Mouse (Mus musculus): ENCODE results near the gene Parp4. TPM values are rescaled to one million over a fixed set of nuclear protein-coding genes. Genes with fewer than 3 reads are reported as not detected.

Parp4 gene
- 10.6 and 24.4 TPM in 2 replicates for total RNA-seq (2017)

- peak; percentile 80 to 87 for ATAC-seq (replicated peaks in 1 of 2; ENCODE audit: insufficient read depth in 1 of 2, low FRiP score in 2 of 2, low TSS enrichment in 1 of 2, low read depth in 1 of 2, poor library complexity in 2 of 2, severe bottlenecking in 2 of 2)
These were observed at the start of gene Parp4, which contains the start of gene Cenpj for GRCm38 (mm10) chr14:56575416-56575815. TSS of gene Parp4 (plus strand) at chr14:56575619. TSS of gene Cenpj (minus strand) at chr14:56575425.

- no peak for ATAC-seq (replicated peaks in 1 of 2; ENCODE audit: insufficient read depth in 1 of 2, low FRiP score in 2 of 2, low TSS enrichment in 1 of 2, low read depth in 1 of 2, poor library complexity in 2 of 2, severe bottlenecking in 2 of 2)
These were observed 44.6 kb upstream of the Parp4 start for GRCm38 (mm10) chr14:56530788-56531187.

GRCm38 (mm10) chr14:56544946-56545345 is 30.5 kb upstream of the Parp4 start:
- no peak for ATAC-seq (replicated peaks in 1 of 2; ENCODE audit: insufficient read depth in 1 of 2, low FRiP score in 2 of 2, low TSS enrichment in 1 of 2, low read depth in 1 of 2, poor library complexity in 2 of 2, severe bottlenecking in 2 of 2)

GRCm38 (mm10) chr14:56545491-56545890 is 29.9 kb upstream of the Parp4 start:
- ATAC-seq (replicated peaks in 1 of 2; ENCODE audit: insufficient read depth in 1 of 2, low FRiP score in 2 of 2, low TSS enrichment in 1 of 2, low read depth in 1 of 2, poor library complexity in 2 of 2, severe bottlenecking in 2 of 2), result no peak; a peak in 1 of 4 replicates

- ATAC-seq (replicated peaks in 1 of 2; ENCODE audit: insufficient read depth in 1 of 2, low FRiP score in 2 of 2, low TSS enrichment in 1 of 2, low read depth in 1 of 2, poor library complexity in 2 of 2, severe bottlenecking in 2 of 2), result no peak
These were observed 24.5 kb upstream of the Parp4 start for GRCm38 (mm10) chr14:56550960-56551359.

GRCm38 (mm10) chr14:56552924-56553323 is 22.5 kb upstream of the Parp4 start:
- ATAC-seq (replicated peaks in 1 of 2; ENCODE audit: insufficient read depth in 1 of 2, low FRiP score in 2 of 2, low TSS enrichment in 1 of 2, low read depth in 1 of 2, poor library complexity in 2 of 2, severe bottlenecking in 2 of 2), result 0 out of 4 replicates have a peak, but pooled peaks of 1 of the 2 experiments have one; percentile 42

- no peak for ATAC-seq (replicated peaks in 1 of 2; ENCODE audit: insufficient read depth in 1 of 2, low FRiP score in 2 of 2, low TSS enrichment in 1 of 2, low read depth in 1 of 2, poor library complexity in 2 of 2, severe bottlenecking in 2 of 2)
These were observed 22.1 kb upstream of the Parp4 start for GRCm38 (mm10) chr14:56553331-56553730.

GRCm38 (mm10) chr14:56554716-56555115 is 20.7 kb upstream of the Parp4 start:
- ATAC-seq (replicated peaks in 1 of 2; ENCODE audit: insufficient read depth in 1 of 2, low FRiP score in 2 of 2, low TSS enrichment in 1 of 2, low read depth in 1 of 2, poor library complexity in 2 of 2, severe bottlenecking in 2 of 2), result no peak; a peak in 1 of 4 replicates

- ATAC-seq (replicated peaks in 1 of 2; ENCODE audit: insufficient read depth in 1 of 2, low FRiP score in 2 of 2, low TSS enrichment in 1 of 2, low read depth in 1 of 2, poor library complexity in 2 of 2, severe bottlenecking in 2 of 2), result no peak
These were observed 16.3 kb upstream of the Parp4 start for GRCm38 (mm10) chr14:56559134-56559533.

GRCm38 (mm10) chr14:56567476-56567875 is 7.9 kb upstream of the Parp4 start:
- 0 out of 4 replicates have a peak, but pooled peaks of 1 of the 2 experiments have one; percentile 10 for ATAC-seq (replicated peaks in 1 of 2; ENCODE audit: insufficient read depth in 1 of 2, low FRiP score in 2 of 2, low TSS enrichment in 1 of 2, low read depth in 1 of 2, poor library complexity in 2 of 2, severe bottlenecking in 2 of 2)

- ATAC-seq (replicated peaks in 1 of 2; ENCODE audit: insufficient read depth in 1 of 2, low FRiP score in 2 of 2, low TSS enrichment in 1 of 2, low read depth in 1 of 2, poor library complexity in 2 of 2, severe bottlenecking in 2 of 2), result no peak
These were observed 6.4 kb upstream of the Parp4 start for GRCm38 (mm10) chr14:56569041-56569440.

GRCm38 (mm10) chr14:56571310-56572093 is 3.9 kb upstream of the Parp4 start:
- ATAC-seq (replicated peaks in 1 of 2; ENCODE audit: insufficient read depth in 1 of 2, low FRiP score in 2 of 2, low TSS enrichment in 1 of 2, low read depth in 1 of 2, poor library complexity in 2 of 2, severe bottlenecking in 2 of 2), result peak; percentile 90 to 91

- no peak for ATAC-seq (replicated peaks in 1 of 2; ENCODE audit: insufficient read depth in 1 of 2, low FRiP score in 2 of 2, low TSS enrichment in 1 of 2, low read depth in 1 of 2, poor library complexity in 2 of 2, severe bottlenecking in 2 of 2)
These were observed 2.9 kb upstream of the Parp4 start for GRCm38 (mm10) chr14:56572546-56572945.

GRCm38 (mm10) chr14:56575969-56576901 is 816 bp downstream of the Parp4 start:
- ATAC-seq (replicated peaks in 1 of 2; ENCODE audit: insufficient read depth in 1 of 2, low FRiP score in 2 of 2, low TSS enrichment in 1 of 2, low read depth in 1 of 2, poor library complexity in 2 of 2, severe bottlenecking in 2 of 2), result no peak

GRCm38 (mm10) chr14:56579011-56579410 is 3.6 kb downstream of the Parp4 start:
- ATAC-seq (replicated peaks in 1 of 2; ENCODE audit: insufficient read depth in 1 of 2, low FRiP score in 2 of 2, low TSS enrichment in 1 of 2, low read depth in 1 of 2, poor library complexity in 2 of 2, severe bottlenecking in 2 of 2), result no peak

GRCm38 (mm10) chr14:56581117-56581516 is 5.7 kb downstream of the Parp4 start:
- ATAC-seq (replicated peaks in 1 of 2; ENCODE audit: insufficient read depth in 1 of 2, low FRiP score in 2 of 2, low TSS enrichment in 1 of 2, low read depth in 1 of 2, poor library complexity in 2 of 2, severe bottlenecking in 2 of 2), result peak; percentile 54 to 75

- ATAC-seq (replicated peaks in 1 of 2; ENCODE audit: insufficient read depth in 1 of 2, low FRiP score in 2 of 2, low TSS enrichment in 1 of 2, low read depth in 1 of 2, poor library complexity in 2 of 2, severe bottlenecking in 2 of 2), result no peak
These were observed 6.9 kb downstream of the Parp4 start for GRCm38 (mm10) chr14:56582294-56582693.

- no peak for ATAC-seq (replicated peaks in 1 of 2; ENCODE audit: insufficient read depth in 1 of 2, low FRiP score in 2 of 2, low TSS enrichment in 1 of 2, low read depth in 1 of 2, poor library complexity in 2 of 2, severe bottlenecking in 2 of 2)
These were observed 16.8 kb downstream of the Parp4 start for GRCm38 (mm10) chr14:56592191-56592590.
